Mouse (Mus musculus) C2C12 (cell line): ENCODE measurements at regions not wholly inside any gene's neighbourhood (a gene's known extent, or its start where the extent isn't known, plus 50 kb on each side); places are given as distances from the start of the nearest gene placed in this dataset.
"Not testable (repeated sequence)": the region's sequence is repeated elsewhere in the genome, so short reads cannot be mapped to it uniquely, and the experiment has no call there.

Source experiments
- CTCF ChIP-seq: IDR thresholded peaks from one replicate; pipeline ENCODE4 v1.5.1; 2011; ENCODE audit not compliant: control insufficient read depth, insufficient read depth, insufficient read length
- MAX ChIP-seq: IDR thresholded peaks from one replicate; pipeline ENCODE4 v1.6.1; 2011; ENCODE audit warnings: mild to moderate bottlenecking, control low read depth

GRCm38 (mm10) chr3:60876858-60877257 is 125.7 kb upstream of the P2ry1 start:
- TF ChIP-seq CTCF, MAX: not testable (repeated sequence)
